In genomic region chr8:36309952-36310351, GRCm38 (mm10) we compare ENCODE assay signal across 11 mouse cellular contexts.
DNase-seq lines count a peak whose midpoint lies in the region; ATAC-seq and TF ChIP-seq lines count a peak whose summit lies in the region.
"Had no signal": no experiment of that assay in that cellular context is flagged by ENCODE, and none has a peak within 500 bp of the region (broad histone marks: within the 10 kb centered on the region; RNA-seq: fewer than 3 reads in every experiment).

No protein-coding gene starts in this region.

- H3K9me3 ChIP-seq in hindbrain, postnatal 0 days (ENCODE audit: low read length), result no peaks in the 10 kb centered on the region
- no peaks in the 10 kb centered on the region for H3K9me3 ChIP-seq in hindbrain, embryonic 11.5 days (ENCODE audit: control insufficient read depth, low read length)
- H3K9me3 ChIP-seq in intestine, postnatal 0 days (ENCODE audit: control insufficient read depth), result no peaks in the 10 kb centered on the region
- H3K9me3 ChIP-seq: lung, embryonic 15.5 days had no signal

- peak; percentile 70 for DNase-seq in hindbrain, postnatal 0 days (ENCODE audit: low spot score)
- DNase-seq in hindbrain, embryonic 11.5 days (ENCODE audit: low spot score), result no peak
- peak; percentile 11 for DNase-seq in cerebellum, adult 11 months
- peak; percentile 99 for DNase-seq in fibroblast of lung, adult 2 months (ENCODE audit: low read depth)
- peak; percentile 29 to 63 for DNase-seq in heart, postnatal 14 days
- DNase-seq in lung, postnatal 36 days, result no peak
- no peak for DNase-seq in gastrocnemius, adult 8-10 months (ENCODE audit: low spot score in 2 of 2)
- DNase-seq: right cerebral cortex, postnatal 25 days; thymus, postnatal 14 days had no signal

- no peaks in the 10 kb centered on the region for H3K36me3 ChIP-seq in hindbrain, postnatal 0 days (ENCODE audit: insufficient read depth, low read length)
- no peaks in the 10 kb centered on the region for H3K36me3 ChIP-seq in hindbrain, embryonic 11.5 days (ENCODE audit: control insufficient read depth, insufficient read depth, low read length)
- H3K36me3 ChIP-seq in intestine, postnatal 0 days (ENCODE audit: control insufficient read depth, insufficient read depth), result no peaks in the 10 kb centered on the region
- H3K36me3 ChIP-seq: lung, embryonic 15.5 days had no signal

- peak overlapping the region; percentile 51; the same call in 1 of the 2 replicates for H3K27ac ChIP-seq in hindbrain, postnatal 0 days
- no peak overlapping the region for H3K27ac ChIP-seq in hindbrain, embryonic 11.5 days (ENCODE audit: low read depth, low read length)
- no peak overlapping the region for H3K27ac ChIP-seq in intestine, postnatal 0 days (ENCODE audit: low read depth, low read length)
- H3K27ac ChIP-seq: lung, embryonic 15.5 days had no signal

- 0 out of 2 replicates have a peak overlapping the region, but pooled peaks have one; percentile 5 for H3K9ac ChIP-seq in hindbrain, postnatal 0 days (replicated peaks; ENCODE audit: low read length)
- no peak overlapping the region for H3K9ac ChIP-seq in hindbrain, embryonic 11.5 days (ENCODE audit: low read depth, low read length)
- H3K9ac ChIP-seq in intestine, postnatal 0 days (ENCODE audit: low read depth, low read length), result no peak overlapping the region
- H3K9ac ChIP-seq: lung, embryonic 15.5 days had no signal

- H3K4me2 ChIP-seq in hindbrain, postnatal 0 days (ENCODE audit: low read depth, low read length), result 0 out of 2 replicates have a peak overlapping the region, but pooled peaks have one; percentile 7
- H3K4me2 ChIP-seq in hindbrain, embryonic 11.5 days (replicated peaks; ENCODE audit: low read depth, low read length), result no peak overlapping the region
- H3K4me2 ChIP-seq in intestine, postnatal 0 days (replicated peaks; ENCODE audit: low read depth), result no peak overlapping the region
- H3K4me2 ChIP-seq: lung, embryonic 15.5 days had no signal

- no peaks in the 10 kb centered on the region for H3K27me3 ChIP-seq in hindbrain, postnatal 0 days (ENCODE audit: insufficient read depth, low read length)
- H3K27me3 ChIP-seq in hindbrain, embryonic 11.5 days (ENCODE audit: control insufficient read depth, insufficient read depth, low read length), result no peaks in the 10 kb centered on the region
- H3K27me3 ChIP-seq in intestine, postnatal 0 days (replicated peaks; ENCODE audit: control insufficient read depth, insufficient read depth, low read length), result no peaks in the 10 kb centered on the region
- H3K27me3 ChIP-seq: lung, embryonic 15.5 days had no signal

- ATAC-seq in hindbrain, postnatal 0 days, result peak; percentile 88
- no peak for ATAC-seq in hindbrain, embryonic 11.5 days (ENCODE audit: low FRiP score)
- ATAC-seq in intestine, postnatal 0 days, result no peak

- H3K4me1 ChIP-seq in hindbrain, postnatal 0 days (ENCODE audit: insufficient read depth, low read length), result peaks cover 6% of the 10 kb centered on the region; the same call in 1 of the 2 replicates
- H3K4me1 ChIP-seq in hindbrain, embryonic 11.5 days (replicated peaks; ENCODE audit: control insufficient read depth, insufficient read depth, low read length), result no peaks in the 10 kb centered on the region
- H3K4me1 ChIP-seq in intestine, postnatal 0 days (replicated peaks; ENCODE audit: control insufficient read depth, insufficient read depth, low read length), result no peaks in the 10 kb centered on the region
- H3K4me1 ChIP-seq: lung, embryonic 15.5 days had no signal

- intact Hi-C loops in heart, postnatal 14 days (cut with DNase I), result no loop called here

- no peak for TF ChIP-seq CTCF in hindbrain, postnatal 0 days (IDR thresholded peaks at IDR 0.05; ENCODE audit: low read depth)
- no peak for TF ChIP-seq CTCF in intestine, postnatal 0 days (IDR thresholded peaks at IDR 0.05; ENCODE audit: low read depth)

- 40% methylated on average over 10 of the region's 10 CpGs for WGBS in hindbrain, postnatal 0 days
- WGBS in hindbrain, embryonic 11.5 days, result 80% methylated on average over 10 of the region's 10 CpGs
- 77% methylated on average over 10 of the region's 10 CpGs for WGBS in intestine, postnatal 0 days

- no peak overlapping the region for H3K4me3 ChIP-seq in hindbrain, postnatal 0 days (ENCODE audit: low read length)
- no peak overlapping the region for H3K4me3 ChIP-seq in hindbrain, embryonic 11.5 days (ENCODE audit: low read depth, low read length)
- H3K4me3 ChIP-seq in intestine, postnatal 0 days (ENCODE audit: low read depth, low read length), result no peak overlapping the region
- H3K4me3 ChIP-seq: lung, embryonic 15.5 days had no signal

Comparison
In these comparisons a context has a peak if more than half of its experiments do, and no peak if none do; other contexts are left out.
1. DNase-seq: peak in hindbrain, postnatal 0 days (single experiment), cerebellum, adult 11 months (single experiment), fibroblast of lung, adult 2 months (single experiment) and heart, postnatal 14 days (2 of 2); none in hindbrain, embryonic 11.5 days (single experiment), lung, postnatal 36 days (single experiment) and gastrocnemius, adult 8-10 months (0 of 2).